Mouse (Mus musculus) regulatory T cell (primary cell): ENCODE measurements at regions not wholly inside any gene's neighbourhood (a gene's known extent, or its start where the extent isn't known, plus 50 kb on each side); places are given as distances from the start of the nearest gene placed in this dataset.

Experiments
- in situ Hi-C: fragments of 300-600 bp; cut with MboI, MseI; formaldehyde crosslinking; loops from one replicate; pipeline ENCODE4 v1.15.1; 2025; ENCODE audit warnings: high pct_unique_total_duplicates

GRCm38 (mm10) chr4:71663397-71663796, 94.4 kb downstream of the Gm11232 start:
- in situ Hi-C loops: no loop called here

- in situ Hi-C loops: no loop called here
These were observed 117.2 kb downstream of the Gm11232 start for GRCm38 (mm10) chr4:71640521-71640920.

- in situ Hi-C loops: no loop called here
These were observed 130.7 kb downstream of the Gm11232 start for GRCm38 (mm10) chr4:71627088-71627487.

GRCm38 (mm10) chr4:71626626-71627025, 131.1 kb downstream of the Gm11232 start:
- in situ Hi-C loops: no loop called here

- in situ Hi-C loops: no loop called here
These were observed 133.0 kb downstream of the Gm11232 start for GRCm38 (mm10) chr4:71624771-71625170.

- in situ Hi-C loops: no loop called here
These were observed 144.0 kb downstream of the Gm11232 start for GRCm38 (mm10) chr4:71613720-71614119.

- in situ Hi-C loops: no loop called here
These were observed 171.9 kb downstream of the Gm11232 start for GRCm38 (mm10) chr4:71585880-71586279.

- in situ Hi-C loops: no loop called here
These were observed 197.1 kb downstream of the Gm11232 start for GRCm38 (mm10) chr4:71560656-71561055.

- in situ Hi-C loops: no loop called here
These were observed 218.6 kb downstream of the Gm11232 start for GRCm38 (mm10) chr4:71539200-71539599.

GRCm38 (mm10) chr4:71537971-71538370, 219.8 kb downstream of the Gm11232 start:
- in situ Hi-C loops: no loop called here

- in situ Hi-C loops: no loop called here
These were observed 233.4 kb downstream of the Gm11232 start for GRCm38 (mm10) chr4:71524255-71524970.

GRCm38 (mm10) chr4:71520751-71521150, 237.0 kb downstream of the Gm11232 start:
- in situ Hi-C loops: no loop called here

GRCm38 (mm10) chr4:71517921-71518404, 239.8 kb downstream of the Gm11232 start:
- in situ Hi-C loops: no loop called here

- in situ Hi-C loops: no loop called here
These were observed 250.9 kb downstream of the Gm11232 start for GRCm38 (mm10) chr4:71506911-71507310.

GRCm38 (mm10) chr4:71489788-71490187, 268.0 kb downstream of the Gm11232 start:
- in situ Hi-C loops: no loop called here

- in situ Hi-C loops: no loop called here
These were observed 269.1 kb downstream of the Gm11232 start for GRCm38 (mm10) chr4:71488663-71489161.

- in situ Hi-C loops: no loop called here
These were observed 269.7 kb downstream of the Gm11232 start for GRCm38 (mm10) chr4:71488059-71488458.

GRCm38 (mm10) chr4:71480960-71481359, 276.8 kb downstream of the Gm11232 start:
- in situ Hi-C loops: no loop called here

GRCm38 (mm10) chr4:71470580-71470979, 287.2 kb downstream of the Gm11232 start:
- in situ Hi-C loops: no loop called here

- in situ Hi-C loops: no loop called here
These were observed 303.0 kb downstream of the Gm11232 start for GRCm38 (mm10) chr4:71454811-71455210.

- in situ Hi-C loops: no loop called here
These were observed 304.3 kb downstream of the Gm11232 start for GRCm38 (mm10) chr4:71453499-71453898.

- in situ Hi-C loops: no loop called here
These were observed 311.3 kb downstream of the Gm11232 start for GRCm38 (mm10) chr4:71446461-71446860.

- in situ Hi-C loops: no loop called here
These were observed 326.4 kb downstream of the Gm11232 start for GRCm38 (mm10) chr4:71431245-71431929.
